Mouse (Mus musculus): ENCODE results near the gene 3110021N24Rik.

DNA sequence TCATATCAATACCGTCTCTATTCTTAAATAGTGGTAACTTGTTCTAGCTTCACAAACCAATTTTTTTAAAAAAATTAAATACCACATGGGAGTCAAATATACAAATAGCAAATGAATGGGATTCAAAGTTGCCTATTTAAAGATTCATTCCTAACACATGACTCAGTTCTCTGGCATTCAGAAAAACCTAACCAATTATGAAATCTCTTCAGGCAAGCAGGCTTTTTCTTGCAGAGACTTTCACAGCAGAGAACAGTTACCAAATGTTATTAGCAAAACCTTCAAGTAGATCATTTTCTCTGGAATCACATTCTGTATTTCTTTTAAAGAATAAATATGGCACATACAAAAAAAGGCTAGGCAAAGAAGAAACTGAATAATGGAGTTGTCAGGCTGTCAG, 111.2 kb downstream of the 3110021N24Rik start:
- no peak for TF ChIP-seq CTCF (IDR thresholded peaks at IDR 0.05; ENCODE audit: insufficient read depth, low read length)
- no peak for TF ChIP-seq POLR2A (IDR thresholded peaks at IDR 0.05; ENCODE audit: borderline replicate concordance, extremely low read depth, low read depth, low read length)

Measured in lung, adult 2 months (tissue).